Mouse (Mus musculus) heart, adult 2 months (tissue): ENCODE results near the gene Fgfr2. TPM values are rescaled to one million over a fixed set of nuclear protein-coding genes. Genes with fewer than 3 reads are reported as not detected.

Source experiments
- DNase-seq, 2 experiments: peaks; one replicate each; pipeline ENCODE4 v3.0.0; 2021
- H3K27ac ChIP-seq: fragments of 200-600 bp; 2 replicates; pipeline ENCODE4 v1.8.1; 2022
- H3K27me3 ChIP-seq: fragments of 200-500 bp; 2 replicates; pipeline ENCODE4 v1.6.1; 2012; ENCODE audit warnings: mild to moderate bottlenecking, low read length, inconsistent platforms, mixed read lengths; ENCODE audit not compliant: control insufficient read depth, insufficient read depth
- H3K36me3 ChIP-seq: fragments of 200-500 bp; 2 replicates; pipeline ENCODE4 v1.6.1; 2012; ENCODE audit warnings: low read length, inconsistent platforms; ENCODE audit not compliant: control insufficient read depth, insufficient read depth
- H3K4me1 ChIP-seq: fragments of 200-500 bp; 2 replicates; pipeline ENCODE4 v1.6.1; 2011; ENCODE audit warnings: low read length; ENCODE audit not compliant: control insufficient read depth, insufficient read depth
- H3K4me3 ChIP-seq: fragments of 200-600 bp; 2 replicates; pipeline ENCODE4 v1.8.1; 2022
- H3K79me2 ChIP-seq: fragments of 200-500 bp; replicated peaks from 2 replicates; pipeline ENCODE4 v1.6.1; 2012; ENCODE audit warnings: mild to moderate bottlenecking, inconsistent platforms, low read length, moderate library complexity, mixed read lengths; ENCODE audit not compliant: control insufficient read depth, insufficient read depth
- H3K9ac ChIP-seq: fragments of 200-500 bp; 2 replicates; pipeline ENCODE4 v1.6.1; 2012; ENCODE audit warnings: low read depth, mild to moderate bottlenecking, control low read depth, inconsistent platforms, low read length, mixed read lengths
- CTCF ChIP-seq: fragments of 200-600 bp; IDR thresholded peaks from 2 replicates; pipeline ENCODE4 v1.8.1; 2022; ENCODE audit warnings: antibody characterized with exemption, mild to moderate bottlenecking, moderate library complexity
- EP300 ChIP-seq: fragments of 200-500 bp; IDR thresholded peaks from 2 replicates; pipeline ENCODE4 v1.6.1; 2011; ENCODE audit warnings: low read depth, low read length, control low read depth; ENCODE audit not compliant: insufficient read depth
- POLR2A ChIP-seq: fragments of 200-500 bp; IDR thresholded peaks from 2 replicates; pipeline ENCODE4 v1.6.1; 2011; ENCODE audit warnings: mild to moderate bottlenecking, low read depth, low read length, control low read depth; ENCODE audit not compliant: insufficient read depth
- WGBS: fragments of 180-500 bp; shearing (Covaris S2); methylation state at CpG from one replicate; pipeline ENCODE4 v1.1.7; 2018; 5-methylcytosine and 5-hydroxymethylcytosine counted together
- intact Hi-C: fragments of 180-260 bp; cut with DNase I; formaldehyde crosslinking; loops from one replicate; pipeline ENCODE4 v1.15.1; 2025
- polyA plus RNA-seq: library from polyadenylated mRNA; depleted of rRNA; stranded (reverse); fragments of >200 nt; gene quantifications from 2 replicates; pipeline ENCODE4 v1.2.3, GENCODE M21; 2012
- total RNA-seq, 2 experiments: library from RNA; stranded (reverse); gene quantifications; 2 replicates each; pipeline ENCODE4 v1.2.3; 2021

Fgfr2 gene
- total and polyA plus RNA-seq, 3 experiments: 1.1 to 2.0 (median 1.3) TPM

DNA sequence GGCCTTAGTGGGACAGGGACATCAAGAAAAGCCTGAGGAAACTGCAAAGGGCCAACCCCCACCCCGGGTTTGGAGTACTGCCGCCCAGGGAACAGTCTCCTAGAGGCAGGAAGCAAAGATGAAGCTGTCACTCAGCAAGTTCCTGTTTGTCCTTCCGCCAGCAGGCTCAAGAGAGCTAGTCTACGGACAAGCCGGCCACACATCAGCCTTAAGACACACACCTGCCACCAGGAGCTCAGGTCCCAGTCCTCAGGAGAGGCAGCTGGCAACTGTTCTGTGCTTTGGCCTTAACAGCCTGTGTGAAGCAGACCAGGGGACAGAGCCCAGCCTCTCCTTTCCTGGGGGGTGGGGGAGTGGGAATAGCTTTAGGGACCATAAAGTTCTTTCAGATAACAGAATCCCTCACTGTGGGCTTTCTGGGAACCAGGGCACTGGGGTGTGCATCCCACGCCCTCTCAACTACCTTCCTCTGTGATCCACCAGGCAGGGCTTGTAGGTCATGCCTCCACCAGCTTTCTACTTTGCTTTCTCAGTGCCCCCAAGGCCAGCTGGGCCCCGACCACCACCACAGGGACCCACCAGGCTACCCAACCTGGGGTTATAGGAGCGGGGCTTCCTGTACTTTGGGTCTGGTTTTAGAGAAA lies 409.5 kb downstream of the Fgfr2 start:
- no peaks in the 10 kb centered on the region for H3K27me3 ChIP-seq
- H3K36me3 ChIP-seq: peaks cover 15% of the 10 kb centered on the region
- peak; percentile 72 to 80 for DNase-seq
- H3K4me1 ChIP-seq: peaks cover 24% of the 10 kb centered on the region
- peak overlapping the region; percentile 11; the same call in 1 of the 2 replicates for H3K4me3 ChIP-seq
- WGBS: 16% methylated on average over 8 of the region's 8 CpGs
- TF ChIP-seq POLR2A (no peak), CTCF (peak; percentile 20), EP300 (no peak)
- peak overlapping the region; percentile 98 for H3K27ac ChIP-seq
- intact Hi-C loops: loop anchor here (2.0 kb wide), 2 partner anchors 43 to 57 kb away; no protein-coding TSS in a partner anchor
- peak overlapping the region; percentile 11 for H3K9ac ChIP-seq
- no peaks in the 10 kb centered on the region for H3K79me2 ChIP-seq

DNA sequence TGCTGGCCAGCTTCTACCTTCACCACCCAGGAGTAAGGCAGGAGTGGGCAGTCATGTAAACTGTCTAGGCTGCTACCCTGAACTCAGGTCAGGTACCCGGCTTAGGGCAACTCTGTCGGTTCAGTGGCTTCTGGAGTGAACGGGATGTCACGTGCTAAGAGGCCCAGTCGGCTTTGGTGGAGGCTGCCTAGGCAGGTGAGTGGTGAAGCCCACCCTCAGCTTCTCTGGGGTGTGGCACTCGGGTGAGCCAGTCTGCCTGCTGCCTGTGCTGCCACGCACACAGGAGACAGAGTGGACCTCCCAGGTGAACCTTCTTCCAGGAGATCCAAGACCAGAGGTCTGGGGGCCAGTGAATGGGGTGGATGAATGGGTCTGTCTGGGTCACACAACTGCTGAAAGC lies 410.2 kb downstream of the Fgfr2 start:
- Histone ChIP-seq H3K36me3 (peaks cover 15% of the 10 kb centered on the region), H3K27me3 (no peaks in the 10 kb centered on the region), H3K27ac (peak overlapping the region; percentile 98), H3K9ac (peak overlapping the region; percentile 3; the same call in 1 of the 2 replicates), H3K4me1 (peaks cover 20% of the 10 kb centered on the region), H3K79me2 (no peaks in the 10 kb centered on the region), H3K4me3 (no peak overlapping the region)
- 81% methylated on average over 7 of the region's 7 CpGs for WGBS
- intact Hi-C loops: no loop called here
- DNase-seq: no peak
- TF ChIP-seq EP300 (no peak), CTCF (no peak), POLR2A (no peak)

DNA sequence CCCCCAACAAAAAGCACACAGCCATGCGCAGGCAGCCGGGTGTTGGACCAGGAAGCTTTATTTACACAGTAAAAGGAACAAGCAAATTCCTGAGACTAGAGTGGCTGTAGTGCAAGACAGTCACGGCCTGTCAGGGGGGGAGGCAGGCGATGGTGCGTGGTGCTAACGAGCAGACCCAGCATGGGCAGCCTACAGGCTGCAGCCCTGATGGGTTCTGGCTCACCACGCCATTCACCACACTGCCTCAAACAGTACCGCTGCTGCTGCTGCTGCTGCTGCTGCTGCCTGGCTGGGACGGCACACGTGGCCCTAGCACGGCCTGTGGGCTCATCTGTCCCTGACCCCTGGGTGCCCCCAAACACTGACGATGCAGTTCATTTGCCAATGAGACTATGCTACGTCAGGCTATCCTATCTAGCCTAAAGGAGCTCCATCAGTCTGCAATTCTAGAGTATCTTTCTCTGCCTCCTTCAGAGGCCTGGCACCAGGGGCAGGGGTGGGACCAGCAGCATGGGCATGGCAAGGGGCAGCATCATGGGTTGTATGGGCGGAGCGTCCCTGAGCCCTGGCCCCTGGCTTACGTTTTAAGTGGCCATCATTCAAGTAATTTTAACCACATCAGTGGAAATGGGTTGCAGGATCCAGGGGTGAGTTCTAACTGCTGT lies 411.0 kb downstream of the Fgfr2 start:
- peaks cover 20% of the 10 kb centered on the region for H3K4me1 ChIP-seq
- intact Hi-C loops: no loop called here
- WGBS: 68% methylated on average over 16 of the region's 16 CpGs
- H3K4me3 ChIP-seq: no peak overlapping the region
- no peak for DNase-seq
- TF ChIP-seq EP300: no peak
- TF ChIP-seq POLR2A: no peak
- TF ChIP-seq CTCF: no peak
- H3K9ac ChIP-seq: 0 out of 2 replicates have a peak overlapping the region, but pooled peaks have one; percentile 1
- H3K27ac ChIP-seq: peak overlapping the region; percentile 98
- peaks cover 15% of the 10 kb centered on the region for H3K36me3 ChIP-seq
- H3K79me2 ChIP-seq: no peaks in the 10 kb centered on the region
- H3K27me3 ChIP-seq: no peaks in the 10 kb centered on the region

DNA sequence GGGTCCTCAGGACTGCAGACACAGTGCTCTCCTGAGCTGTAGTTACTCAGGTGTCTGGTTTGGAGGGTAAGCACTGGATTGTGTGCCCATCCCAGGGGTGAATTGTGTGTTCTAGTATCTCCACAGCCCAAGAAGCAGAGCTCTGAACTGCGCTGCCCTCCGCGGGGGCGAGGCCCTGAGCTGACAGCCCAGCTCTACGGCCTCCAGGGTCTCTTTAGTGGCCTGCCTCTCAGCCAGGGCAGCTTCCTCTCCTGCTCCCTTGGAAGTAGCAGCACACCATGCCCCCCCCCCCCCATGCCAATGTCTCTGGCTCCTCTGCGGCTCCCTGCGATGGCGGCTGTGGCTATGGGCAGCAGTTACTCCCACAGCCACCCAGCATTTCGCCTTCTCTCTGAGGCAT lies 411.6 kb downstream of the Fgfr2 start:
- H3K36me3 ChIP-seq: peaks cover 15% of the 10 kb centered on the region
- intact Hi-C loops: no loop called here

DNA sequence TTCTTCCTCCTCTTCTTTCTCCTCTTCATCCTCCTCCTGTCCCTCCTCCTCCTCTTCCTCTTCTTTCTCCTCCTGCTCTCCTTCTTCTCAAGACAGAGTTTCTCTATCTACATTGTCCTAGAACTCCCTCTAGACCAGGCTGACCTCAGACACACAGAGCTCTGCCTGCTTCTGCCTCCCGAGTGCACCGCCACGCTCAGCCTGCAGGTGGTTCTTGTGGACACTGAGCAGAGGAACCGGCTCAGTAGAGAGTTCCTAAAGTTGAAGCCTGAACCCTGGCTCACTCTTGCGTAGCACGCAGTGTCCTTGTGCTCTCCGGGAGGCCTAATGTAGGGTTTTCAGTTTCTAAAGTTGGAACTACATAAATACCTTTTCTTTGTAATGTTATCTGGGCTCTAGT lies 418.0 kb downstream of the Fgfr2 start:
- no peak overlapping the region for H3K4me3 ChIP-seq

More for the DNA sequence above, 411.6 kb downstream of the Fgfr2 start:
- TF ChIP-seq EP300 (no peak), CTCF (no peak), POLR2A (no peak)
- H3K9ac ChIP-seq: no peak overlapping the region
- no peaks in the 10 kb centered on the region for H3K27me3 ChIP-seq
- H3K4me3 ChIP-seq: no peak overlapping the region
- no peaks in the 10 kb centered on the region for H3K79me2 ChIP-seq
- no peak overlapping the region; the same call in 1 of the 2 replicates for H3K27ac ChIP-seq
- no peak for DNase-seq
- 80% methylated on average over 9 of the region's 9 CpGs for WGBS
- peaks cover 20% of the 10 kb centered on the region for H3K4me1 ChIP-seq

More for the DNA sequence above, 418.0 kb downstream of the Fgfr2 start:
- H3K36me3 ChIP-seq: no peaks in the 10 kb centered on the region
- intact Hi-C loops: no loop called here
- H3K9ac ChIP-seq: no peak overlapping the region
- H3K27me3 ChIP-seq: no peaks in the 10 kb centered on the region
- 88% methylated on average over 7 of the region's 7 CpGs for WGBS
- peaks cover 9% of the 10 kb centered on the region for H3K4me1 ChIP-seq
- no peaks in the 10 kb centered on the region for H3K79me2 ChIP-seq
- H3K27ac ChIP-seq: no peak overlapping the region
- no peak for DNase-seq
- TF ChIP-seq CTCF (peak; percentile 56), EP300 (no peak)
